Mouse (Mus musculus) liver, embryonic 14.5 days (tissue): Measurements from ENCODE around the gene Dab2ip. TPM values are rescaled to one million over a fixed set of nuclear protein-coding genes. Genes with fewer than 3 reads are reported as not detected.

Source experiments
- ATAC-seq: fragments of 200-750 bp; cut with Nextera tagmentation; 2 replicates; pipeline ENCODE4 v1.8.0; 2017; ENCODE audit warnings: moderate number of reproducible peaks, mild to moderate bottlenecking, moderate library complexity; ENCODE audit not compliant: insufficient read depth
- DNase-seq, 3 experiments: peaks; one replicate each; pipeline ENCODE4 v3.0.0-alpha.2; 2012 to 2013; ENCODE audit warnings: low read depth in 3 of 3, low spot score in 3 of 3
- H3K27ac ChIP-seq: fragments of 300-500 bp; sonication (generic); 2 replicates; pipeline ENCODE4 v1.5.1; 2014; ENCODE audit warnings: moderate library complexity, mild to moderate bottlenecking, control low read depth, inconsistent platforms
- H3K27me3 ChIP-seq: fragments of 300-500 bp; sonication (generic); 2 replicates; pipeline ENCODE4 v1.6.1; 2014; ENCODE audit warnings: mild to moderate bottlenecking, low read length, moderate library complexity; ENCODE audit not compliant: control insufficient read depth, insufficient read depth
- H3K36me3 ChIP-seq: fragments of 300-500 bp; sonication (generic); replicated peaks from 2 replicates; pipeline ENCODE4 v1.6.1; 2014; ENCODE audit warnings: low read depth; ENCODE audit not compliant: control insufficient read depth, insufficient read depth
- H3K4me1 ChIP-seq, 2 experiments: fragments of 200-500 bp in 1 of 2; fragments of 300-500 bp in 1 of 2; sonication (generic) in 1 of 2; replicated peaks; 2 replicates each; pipeline ENCODE4 v1.6.1; 2012 to 2014; ENCODE audit warnings: antibody characterized with exemption in 1 of 2, inconsistent platforms in 1 of 2, low read length in 1 of 2; ENCODE audit not compliant: control insufficient read depth in 2 of 2, insufficient read depth in 2 of 2
- H3K4me2 ChIP-seq: fragments of 300-500 bp; sonication (generic); 2 replicates; pipeline ENCODE4 v1.6.1; 2014; ENCODE audit warnings: low read depth, mild to moderate bottlenecking, control low read depth, moderate library complexity
- H3K4me3 ChIP-seq, 2 experiments: fragments of 200-500 bp in 1 of 2; fragments of 300-500 bp in 1 of 2; sonication (generic) in 1 of 2; 2 replicates each; pipeline ENCODE4 v1.5.1; 2012 to 2014; ENCODE audit warnings: low read depth in 2 of 2, low read length in 2 of 2, mild to moderate bottlenecking in 2 of 2, control low read depth in 1 of 2, inconsistent platforms in 1 of 2, moderate library complexity in 1 of 2; ENCODE audit not compliant: insufficient read depth in 1 of 2
- H3K9ac ChIP-seq: fragments of 300-500 bp; sonication (generic); replicated peaks from 2 replicates; pipeline ENCODE4 v1.6.1; 2014; ENCODE audit warnings: mild to moderate bottlenecking, control low read depth, moderate library complexity
- H3K9me3 ChIP-seq: fragments of 300-500 bp; sonication (generic); 2 replicates; pipeline ENCODE4 v1.6.1; 2016; ENCODE audit warnings: low read length, mixed read lengths; ENCODE audit not compliant: control insufficient read depth
- CTCF ChIP-seq: IDR thresholded peaks from 2 replicates; pipeline ENCODE4 v1.5.1; 2016; ENCODE audit warnings: antibody characterized with exemption, low read depth, control low read depth
- EP300 ChIP-seq: IDR thresholded peaks from 2 replicates; pipeline ENCODE4 v1.6.1; 2016; ENCODE audit warnings: antibody characterized with exemption, low read depth
- WGBS: fragments of 180-500 bp; shearing (Covaris S2); extraction: QIAGEN DNeasy Blood & Tissue Kit; methylation state at CpG from one replicate; pipeline ENCODE4 v1.1.7; 2014; ENCODE audit not compliant: insufficient replicate concordance; 5-methylcytosine and 5-hydroxymethylcytosine counted together
- polyA plus RNA-seq, 2 experiments: library from polyadenylated mRNA; depleted of rRNA in 1 of 2; stranded (reverse) in 1 of 2; unstranded in 1 of 2; fragments of >200 nt; fragmentation: Nextera tagmentation in 1 of 2; extraction: Ambion mirVana in 1 of 2; gene quantifications; 2 replicates each; pipeline versions ENCODE4 v1.2.1 to v1.2.3; 2012 to 2014

Gene Dab2ip
- polyA plus RNA-seq, 2 experiments = 3.2 to 4.0 TPM

- WGBS = 69% methylated on average over 4 of the region's 4 CpGs
- ATAC-seq = no peak
- H3K4me2 ChIP-seq = no peak overlapping the region
- H3K4me1 ChIP-seq = no peaks in the 10 kb centered on the region
- H3K27me3 ChIP-seq = no peaks in the 10 kb centered on the region; the same call in 1 of the 2 replicates
- TF ChIP-seq CTCF = no peak
- H3K9me3 ChIP-seq = no peaks in the 10 kb centered on the region
- no peak overlapping the region for H3K4me3 ChIP-seq
- H3K36me3 ChIP-seq = no peaks in the 10 kb centered on the region
- H3K27ac ChIP-seq = no peak overlapping the region
- no peak for DNase-seq
- no peak overlapping the region for H3K9ac ChIP-seq
Measured at GRCm38 (mm10) chr2:35558826-35559550, 922 bp downstream of the Dab2ip start.

GRCm38 (mm10) chr2:35559551-35559835, 1.4 kb downstream of the Dab2ip start:
- TF ChIP-seq EP300 (no peak), CTCF (no peak)
- H3K27ac ChIP-seq = no peak overlapping the region
- no peak overlapping the region for H3K4me2 ChIP-seq
- ATAC-seq (no peak), DNase-seq (no peak)
- no peaks in the 10 kb centered on the region for H3K9me3 ChIP-seq
- H3K36me3 ChIP-seq = no peaks in the 10 kb centered on the region
- WGBS = 44% methylated on average over 2 of the region's 2 CpGs
- H3K9ac ChIP-seq = no peak overlapping the region
- H3K27me3 ChIP-seq = no peaks in the 10 kb centered on the region; the same call in 1 of the 2 replicates
- no peak overlapping the region for H3K4me3 ChIP-seq
- H3K4me1 ChIP-seq = no peaks in the 10 kb centered on the region

DNA sequence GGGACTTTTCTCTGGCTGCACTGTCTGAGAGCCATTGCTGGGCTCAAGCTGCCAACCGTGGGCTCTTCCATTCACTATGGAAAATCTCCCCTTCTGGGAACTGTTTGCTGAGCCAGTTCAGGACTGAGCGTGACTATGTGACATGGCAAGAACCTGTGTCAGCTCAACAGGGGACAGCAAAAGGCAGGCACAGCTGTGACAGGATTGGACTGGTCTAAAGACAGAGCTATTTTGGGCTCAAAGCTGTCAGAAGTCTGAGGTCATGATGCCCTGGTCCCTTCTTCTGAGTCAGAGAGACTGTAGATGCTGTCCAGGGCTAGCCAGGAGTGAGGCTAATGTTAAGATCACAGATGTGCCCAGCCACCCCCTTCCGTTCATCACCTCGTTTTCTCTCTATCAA, 5.7 kb downstream of the Dab2ip start:
- no peak overlapping the region for H3K4me3 ChIP-seq
- no peak overlapping the region for H3K4me2 ChIP-seq
- no peak for ATAC-seq
- H3K27ac ChIP-seq = no peak overlapping the region
- no peak overlapping the region for H3K9ac ChIP-seq
- 61% methylated on average over 4 of the region's 4 CpGs for WGBS
- no peaks in the 10 kb centered on the region for H3K36me3 ChIP-seq
- DNase-seq = no peak
- TF ChIP-seq CTCF (no peak), EP300 (no peak)
- no peaks in the 10 kb centered on the region; the same call in 1 of the 2 replicates for H3K27me3 ChIP-seq
- H3K9me3 ChIP-seq = no peaks in the 10 kb centered on the region
- 0 out of 4 replicates have a peak, but pooled peaks cover 0 to 2% of the 10 kb centered on the region in 2 experiments for H3K4me1 ChIP-seq

DNA sequence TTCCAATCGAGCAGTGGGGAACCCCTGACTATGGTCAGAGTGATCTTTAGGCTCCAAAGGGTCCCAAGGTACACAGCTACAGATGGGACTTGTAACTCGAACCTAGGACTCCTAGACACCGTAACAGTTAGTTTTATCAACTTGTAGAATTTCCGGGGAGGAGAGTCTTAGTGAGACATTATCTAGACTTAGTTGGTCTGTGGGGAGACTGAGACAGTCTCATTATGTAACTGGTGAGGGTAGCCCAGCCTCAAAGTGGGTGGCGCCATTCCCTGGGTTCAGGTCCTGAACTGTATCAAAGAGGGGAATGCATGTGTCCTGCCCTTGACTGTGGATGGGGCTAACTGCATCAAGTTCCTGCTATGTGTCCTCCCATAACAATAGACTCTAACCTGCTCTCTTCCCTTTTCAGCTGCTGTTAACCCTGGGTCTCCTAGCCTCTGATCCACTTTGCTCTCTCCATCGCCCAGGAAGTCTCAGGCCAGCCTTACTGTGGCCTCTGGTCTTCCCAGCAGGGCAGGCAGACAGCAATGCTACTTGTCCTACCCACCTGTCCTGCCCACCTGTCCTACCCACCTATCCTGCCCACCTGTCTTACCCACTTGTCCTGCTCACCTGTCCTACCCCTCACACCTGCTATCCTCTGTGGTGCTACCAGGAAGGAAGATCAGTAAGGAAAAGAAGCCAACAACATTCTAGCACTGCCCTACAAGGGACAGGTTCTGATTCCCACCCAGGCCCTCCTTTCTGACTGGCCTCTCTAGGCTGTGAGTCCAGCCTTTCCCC, 7.2 kb downstream of the Dab2ip start:
- Histone ChIP-seq H3K27ac (no peak overlapping the region), H3K9ac (no peak overlapping the region), H3K4me1 (0 out of 4 replicates have a peak, but pooled peaks cover 0 to 2% of the 10 kb centered on the region in 2 experiments), H3K4me2 (no peak overlapping the region), H3K9me3 (no peaks in the 10 kb centered on the region), H3K4me3 (no peak overlapping the region), H3K36me3 (no peaks in the 10 kb centered on the region), H3K27me3 (no peaks in the 10 kb centered on the region; the same call in 1 of the 2 replicates)
- ATAC-seq (no peak), DNase-seq (no peak)
- no peak for TF ChIP-seq EP300
- no peak for TF ChIP-seq CTCF
- WGBS = 53% methylated on average over 6 of the region's 6 CpGs

DNA sequence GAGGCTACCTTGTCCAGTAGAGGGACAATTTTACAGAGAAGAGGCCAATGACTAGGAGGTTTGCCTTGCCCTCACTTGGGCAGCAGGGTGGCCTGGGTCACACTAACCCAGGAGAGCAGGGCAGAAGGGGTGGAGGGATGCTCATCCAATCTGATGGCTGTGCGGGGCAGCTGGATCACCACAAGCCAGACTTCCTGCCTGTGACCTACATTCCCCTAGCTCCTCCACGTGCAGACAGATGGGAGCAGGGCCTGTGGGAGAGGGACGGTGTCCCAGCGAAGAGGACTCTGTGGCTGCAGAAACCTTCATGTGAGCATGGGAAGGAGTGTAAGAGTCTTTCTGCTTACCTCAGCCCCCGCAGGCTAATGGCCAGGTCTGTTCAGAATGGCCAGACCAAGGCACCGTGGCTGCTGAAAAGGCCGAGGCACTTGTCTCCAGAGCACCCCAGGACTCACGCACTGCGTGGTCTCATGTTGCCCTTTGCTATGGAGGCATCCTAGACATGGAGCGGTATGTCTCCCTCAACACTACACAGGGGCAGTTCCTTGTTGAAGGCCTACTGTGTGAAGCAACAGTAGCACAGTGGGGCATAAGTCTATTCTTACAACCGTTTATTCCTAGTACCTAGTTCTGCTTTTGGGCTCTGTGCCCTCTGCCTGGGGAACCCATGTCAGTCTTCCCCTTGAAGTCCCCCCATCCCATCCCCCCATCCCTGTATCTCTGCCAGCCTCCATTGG, 9.1 kb downstream of the Dab2ip start:
- Histone ChIP-seq H3K9me3 (no peaks in the 10 kb centered on the region), H3K9ac (no peak overlapping the region), H3K4me2 (no peak overlapping the region), H3K27ac (no peak overlapping the region), H3K27me3 (no peaks in the 10 kb centered on the region; the same call in 1 of the 2 replicates), H3K4me1 (0 out of 4 replicates have a peak, but pooled peaks cover 0 to 2% of the 10 kb centered on the region in 2 experiments), H3K4me3 (no peak overlapping the region), H3K36me3 (no peaks in the 10 kb centered on the region)
- WGBS = 54% methylated on average over 11 of the region's 11 CpGs
- TF ChIP-seq CTCF = no peak
- no peak for TF ChIP-seq EP300
- DNase-seq (no peak), ATAC-seq (no peak)
